Mouse (Mus musculus): ENCODE results near the gene Atp8b2. TPM values are rescaled to one million over a fixed set of nuclear protein-coding genes. Genes with fewer than 3 reads are reported as not detected.

Atp8b2 gene
- total RNA-seq, 2 experiments from 2014 or later = 25.0 to 32.4 TPM

DNA sequence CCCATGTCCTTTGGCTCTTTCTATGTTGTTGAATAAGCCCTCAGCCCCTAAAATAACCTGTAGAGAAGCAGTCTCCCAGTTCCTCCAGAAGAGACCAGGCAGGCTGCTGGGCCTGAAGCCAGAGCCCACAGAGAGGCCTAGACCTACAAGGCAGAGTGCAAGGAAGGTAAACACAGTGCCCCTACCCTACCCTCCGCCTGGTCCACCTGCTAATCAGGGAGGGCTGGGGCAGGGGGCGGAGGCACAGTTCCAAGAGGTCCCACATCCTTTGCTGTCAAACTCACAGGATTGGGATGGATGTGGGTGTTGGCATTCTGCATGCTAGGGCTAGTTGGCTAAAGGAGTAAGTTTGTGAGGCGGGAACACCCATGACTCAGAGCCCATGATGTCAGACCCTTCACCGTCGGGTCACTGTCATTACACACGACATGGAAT lies 51.2 kb downstream of the Atp8b2 start:
- intact Hi-C loops (cut with DNase I) = loop anchor here (2.0 kb wide), 1 partner anchor 41 kb away; no protein-coding TSS in a partner anchor
- no peak for DNase-seq (ENCODE audit: low spot score)

GRCm38 (mm10) chr3:89911207-89911606 lies 52.1 kb downstream of the Atp8b2 start:
- intact Hi-C loops (cut with DNase I) = no loop called here
- DNase-seq (ENCODE audit: low spot score) = peak; percentile 23

GRCm38 (mm10) chr3:89909703-89910542 lies 53.4 kb downstream of the Atp8b2 start:
- intact Hi-C loops (cut with DNase I) = no loop called here
- no peak for DNase-seq (ENCODE audit: low spot score)

DNA sequence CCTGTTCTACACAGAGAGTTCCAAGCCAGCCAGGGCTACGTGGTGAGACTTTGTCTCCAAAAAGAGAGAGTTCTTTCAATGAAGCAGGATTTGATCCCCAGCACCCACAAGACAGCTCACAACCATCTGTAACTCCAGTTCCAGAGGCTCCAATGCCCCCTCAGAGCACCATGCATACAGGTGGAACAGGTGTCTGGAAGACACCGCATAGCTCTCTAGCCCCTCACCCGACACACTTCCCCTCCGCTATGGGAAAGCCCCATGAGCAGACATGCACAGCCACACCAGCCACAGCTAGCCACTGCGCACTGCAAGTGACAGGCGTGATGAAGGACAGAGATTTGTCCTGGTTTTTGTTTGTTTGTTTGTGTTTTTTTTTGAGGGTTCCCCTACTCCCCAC lies 54.5 kb downstream of the Atp8b2 start:
- intact Hi-C loops (cut with DNase I) = no loop called here
- no peak for DNase-seq (ENCODE audit: low spot score)

DNA sequence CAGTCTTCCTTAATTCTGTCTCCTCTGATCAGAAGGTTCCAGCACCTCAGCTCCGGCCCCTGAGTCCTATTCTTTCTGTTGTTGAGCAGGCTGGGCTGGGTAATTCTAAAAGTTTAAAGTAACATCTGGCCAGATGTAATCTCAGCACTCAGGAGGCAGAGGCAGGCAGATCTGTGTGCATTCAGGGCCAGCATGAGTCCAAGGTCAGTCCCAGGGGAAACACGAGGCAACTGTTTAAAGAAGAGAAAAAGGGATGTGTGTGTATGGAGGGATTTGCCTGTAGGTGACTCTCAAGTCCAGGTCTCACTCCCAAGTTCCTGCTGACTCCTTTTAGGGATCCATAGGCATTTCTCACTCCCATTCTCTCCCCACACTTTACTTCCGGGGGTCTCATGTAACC lies 55.5 kb downstream of the Atp8b2 start:
- intact Hi-C loops (cut with DNase I) = no loop called here
- DNase-seq (ENCODE audit: low spot score) = no peak

DNA sequence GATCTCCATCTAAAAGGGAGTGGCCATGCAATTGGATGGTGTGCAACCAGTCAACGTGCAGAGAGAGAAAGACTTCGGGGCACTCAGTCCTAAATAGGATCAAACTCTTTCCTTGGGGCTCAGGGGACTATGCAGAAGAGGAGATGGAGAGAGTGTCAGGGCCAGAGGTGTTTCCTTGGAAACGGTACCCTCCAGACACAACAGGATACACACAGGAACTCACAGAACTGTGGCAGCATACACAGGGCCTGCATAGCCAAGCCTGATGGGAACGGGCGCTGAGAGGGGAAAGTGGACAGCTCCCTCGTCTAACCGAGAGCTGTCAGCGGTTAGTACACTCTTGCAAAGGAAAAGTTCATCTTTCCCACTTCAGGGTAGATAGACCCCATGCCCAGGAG lies 63.8 kb downstream of the Atp8b2 start:
- intact Hi-C loops (cut with DNase I) = no loop called here
- no peak for DNase-seq (ENCODE audit: low spot score)

GRCm38 (mm10) chr3:89898870-89899510 lies 64.3 kb downstream of the Atp8b2 start:
- intact Hi-C loops (cut with DNase I) = no loop called here
- DNase-seq (ENCODE audit: low spot score) = peak; percentile 34

DNA sequence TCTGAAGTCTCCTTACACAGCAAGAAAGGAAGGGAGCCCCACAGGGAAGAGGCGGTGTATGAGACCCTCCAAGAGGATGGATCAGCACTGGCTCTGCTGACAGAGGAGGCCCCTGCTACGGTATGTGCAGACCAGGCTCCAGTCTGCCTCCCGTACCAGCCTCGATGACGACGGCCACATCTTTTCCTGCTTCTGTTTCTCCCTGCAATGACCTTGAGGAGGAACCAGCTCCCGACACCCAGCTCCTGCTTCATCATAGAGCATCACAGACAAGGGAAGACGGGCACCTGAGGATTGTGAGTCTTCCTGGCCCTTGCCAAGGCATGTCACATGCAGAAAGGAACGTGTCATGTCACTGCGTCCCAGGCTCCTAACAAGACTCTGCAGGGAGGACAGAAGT lies 65.3 kb downstream of the Atp8b2 start:
- no peak for DNase-seq (ENCODE audit: low spot score)
- intact Hi-C loops (cut with DNase I) = no loop called here

DNA sequence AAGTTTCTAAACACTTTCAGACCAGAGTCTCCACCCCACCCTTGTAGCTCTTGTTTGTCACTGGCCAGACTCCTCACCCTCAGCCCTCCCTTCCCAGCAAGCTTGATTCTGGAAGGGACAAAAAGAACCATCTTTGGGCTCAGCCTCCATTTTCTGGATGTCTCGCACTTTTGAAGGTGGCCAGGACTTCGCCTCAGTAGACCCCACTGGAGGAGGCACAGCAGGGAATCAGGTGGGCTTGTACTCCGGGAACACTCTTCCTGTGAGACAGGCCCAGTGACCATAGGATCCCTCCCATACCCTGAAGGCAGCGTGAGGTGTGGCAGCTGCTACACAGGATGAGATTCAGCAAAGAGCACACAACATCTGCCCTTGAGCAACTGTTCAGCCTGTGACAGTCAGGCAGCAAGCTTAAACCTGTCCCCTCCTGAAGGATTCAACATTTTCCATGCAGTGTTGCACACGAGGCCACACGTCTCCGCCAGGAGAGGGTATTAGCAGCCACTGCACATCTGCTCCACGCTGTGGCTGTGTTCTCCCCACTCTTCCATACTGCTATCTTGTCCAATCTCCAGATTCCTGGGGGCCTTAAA lies 66.0 kb downstream of the Atp8b2 start:
- intact Hi-C loops (cut with DNase I) = no loop called here
- no peak for DNase-seq (ENCODE audit: low spot score)

DNA sequence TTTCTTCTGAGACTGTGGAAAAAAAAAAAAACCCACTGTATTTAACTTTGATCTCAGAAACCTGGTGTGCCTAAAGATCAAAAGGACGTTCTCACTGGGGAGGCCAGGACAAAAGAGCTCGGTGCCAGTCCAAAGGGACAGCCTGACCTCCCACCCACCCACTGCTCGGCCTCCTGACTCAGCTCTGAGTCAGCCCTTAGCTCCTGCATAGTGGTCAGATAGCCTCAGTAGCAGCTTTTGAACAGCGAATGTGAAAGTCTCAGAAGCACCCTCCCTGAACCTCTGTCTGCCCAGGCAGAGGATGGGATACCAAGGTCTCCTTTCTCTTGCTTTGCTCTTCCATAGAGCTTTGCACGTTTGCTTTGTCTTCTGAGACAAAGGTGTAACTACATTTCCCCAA lies 66.7 kb downstream of the Atp8b2 start:
- intact Hi-C loops (cut with DNase I) = no loop called here
- DNase-seq (ENCODE audit: low spot score) = no peak

DNA sequence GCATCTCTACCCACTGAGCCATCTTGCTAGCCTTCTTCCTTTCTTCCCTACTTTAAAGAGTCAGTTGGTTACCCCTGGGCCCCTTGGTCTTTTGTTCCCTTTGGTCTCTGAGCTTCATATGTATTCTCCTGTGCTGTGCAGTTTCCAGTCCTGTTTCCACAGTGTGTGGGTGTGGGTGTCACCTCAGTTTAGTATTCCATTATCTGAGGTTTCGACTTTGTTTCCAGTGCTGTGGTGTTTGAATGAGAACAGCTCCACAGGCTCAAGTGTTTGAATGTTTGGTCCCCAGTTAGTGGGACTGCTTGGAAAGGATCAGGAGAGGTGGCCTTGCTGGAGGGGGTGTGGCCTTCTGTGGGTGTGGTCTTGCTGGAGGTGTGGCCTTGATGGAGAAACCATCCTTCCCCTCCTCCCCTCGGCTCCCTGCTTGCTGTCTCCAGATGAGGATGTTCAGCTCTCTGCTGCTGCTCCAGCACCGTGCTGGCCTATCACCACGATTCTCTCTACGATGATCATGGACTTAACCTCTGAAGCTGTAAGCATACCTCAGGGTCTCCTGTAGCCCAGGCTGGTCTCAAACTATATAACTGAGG lies 70.7 kb downstream of the Atp8b2 start:
- intact Hi-C loops (cut with DNase I) = no loop called here
- no peak for DNase-seq (ENCODE audit: low spot score)

GRCm38 (mm10) chr3:89891696-89892095 lies 71.6 kb downstream of the Atp8b2 start:
- DNase-seq (ENCODE audit: low spot score) = no peak
- intact Hi-C loops (cut with DNase I) = no loop called here

GRCm38 (mm10) chr3:89889841-89890430 lies 73.4 kb downstream of the Atp8b2 start:
- no peak for DNase-seq (ENCODE audit: low spot score)
- intact Hi-C loops (cut with DNase I) = no loop called here

Small RNA genes lying within 50 kb of the gene (microRNA-seq; reads per million reads assigned to microRNA genes)
- not detected for gene Mir7669

Other genes with a start within 250 kb of the Atp8b2 start
- gene Adar, start 248.5 kb downstream of the Atp8b2 start, total RNA-seq (2021) = 10 to 100 TPM; 10.8 to 12.2 TPM
- gene Chrnb2, start 198.9 kb downstream of the Atp8b2 start, total RNA-seq (2021) = under 1 TPM; 0.08 to 0.13 TPM
- 10 to 100 TPM; 21.2 to 27.5 TPM for gene Ube2q1, start 189.9 kb downstream of the Atp8b2 start, total RNA-seq (2021)
- gene She, start 132.1 kb downstream of the Atp8b2 start, total RNA-seq (2021) = 10 to 100 TPM; 12.1 to 14.7 TPM
- gene Il6ra, start 50.3 kb downstream of the Atp8b2 start, total RNA-seq (2021) = 1 to 10 TPM; 3.8 to 5.0 TPM
- 10 to 100 TPM; 41.8 to 46.1 TPM for gene Hax1, start 35.3 kb upstream of the Atp8b2 start, total RNA-seq (2021)
- gene 4933434E20Rik, start 88.1 kb upstream of the Atp8b2 start, total RNA-seq (2021) = 10 to 100 TPM; 71.4 to 79.5 TPM
- 100 to 1,000 TPM; 113 to 123 TPM for gene Ubap2l, start 89.1 kb upstream of the Atp8b2 start, total RNA-seq (2021)
- gene Tpm3, start 109.1 kb upstream of the Atp8b2 start, total RNA-seq (2021) = 10 to 100 TPM; 46.8 to 51.5 TPM
- gene Nup210l, start 140.6 kb upstream of the Atp8b2 start, total RNA-seq (2021) = under 1 TPM; 0.08 TPM

All from heart, postnatal 25 days (tissue).